Mouse (Mus musculus): Measurements from ENCODE around the gene Proca1.
A peak's percentile ranks its signal among the peaks of the same experiment; 100 is the strongest.

The Proca1 gene

GRCm38 (mm10) chr11:78223586-78223985 is 30.4 kb downstream of the Proca1 start:
- DNase-seq (ENCODE audit: inconsistent ontology term): no peak

- DNase-seq (ENCODE audit: inconsistent ontology term): no peak
These were observed 38.3 kb downstream of the Proca1 start for GRCm38 (mm10) chr11:78231518-78231917.

- DNase-seq (ENCODE audit: inconsistent ontology term): no peak
These were observed 47.1 kb downstream of the Proca1 start for GRCm38 (mm10) chr11:78240193-78240857.

- DNase-seq (ENCODE audit: inconsistent ontology term): no peak
These were observed 52.1 kb downstream of the Proca1 start for GRCm38 (mm10) chr11:78245261-78245626.

- DNase-seq (ENCODE audit: inconsistent ontology term): peak; percentile 96
These were observed 52.6 kb downstream of the Proca1 start, which contains the start of the genes Sdf2 and Supt6 for GRCm38 (mm10) chr11:78245627-78246317. TSS of gene Sdf2 (plus strand) at chr11:78245746. TSS of gene Supt6 (minus strand) at chr11:78245987.

- DNase-seq (ENCODE audit: inconsistent ontology term): no peak
These were observed 53.3 kb downstream of the Proca1 start for GRCm38 (mm10) chr11:78246318-78247011.

GRCm38 (mm10) chr11:78247012-78247348 is 53.8 kb downstream of the Proca1 start:
- no peak for DNase-seq (ENCODE audit: inconsistent ontology term)

GRCm38 (mm10) chr11:78247727-78248140 is 54.5 kb downstream of the Proca1 start:
- DNase-seq (ENCODE audit: inconsistent ontology term): no peak

All from Muller cell, postnatal 12 days (primary cell).